Mouse (Mus musculus) ES-Bruce4 (cell line): Measurements from ENCODE around the gene Mark3.
A peak's percentile ranks its signal among the peaks of the same experiment; 100 is the strongest.

Experiments used
- CTCF ChIP-seq: IDR thresholded peaks from one replicate; pipeline ENCODE4 v1.8.1; 2011; ENCODE audit warnings: low read depth, low read length
- EP300 ChIP-seq: IDR thresholded peaks from 2 replicates; pipeline ENCODE4 v1.6.1; 2011; ENCODE audit warnings: low read depth, low read length; ENCODE audit not compliant: insufficient read depth
- POLR2A ChIP-seq: IDR thresholded peaks from one replicate; pipeline ENCODE4 v1.8.1; 2011; ENCODE audit warnings: low read length; ENCODE audit not compliant: insufficient read depth

- TF ChIP-seq POLR2A = peak; percentile 64
- TF ChIP-seq CTCF = no peak
- TF ChIP-seq EP300 = peak; percentile 72; the same call in 1 of the 2 replicates
These were observed 36.5 kb upstream of the Mark3 start, which contains the start of gene Eif5 for GRCm38 (mm10) chr12:111537796-111538291.
